Mouse (Mus musculus) spleen, postnatal 36 days (tissue): ENCODE data around the gene Mt3.
"Not testable (repeated sequence)": the region's sequence is repeated elsewhere in the genome, so short reads cannot be mapped to it uniquely, and the experiment has no call there.

ENCODE experiments used
- DNase-seq, 2 experiments: peaks; one replicate each; pipeline ENCODE4 v3.0.0; 2022; ENCODE audit warnings: low spot score in 2 of 2, mixed read lengths in 1 of 2

The Mt3 gene

DNA sequence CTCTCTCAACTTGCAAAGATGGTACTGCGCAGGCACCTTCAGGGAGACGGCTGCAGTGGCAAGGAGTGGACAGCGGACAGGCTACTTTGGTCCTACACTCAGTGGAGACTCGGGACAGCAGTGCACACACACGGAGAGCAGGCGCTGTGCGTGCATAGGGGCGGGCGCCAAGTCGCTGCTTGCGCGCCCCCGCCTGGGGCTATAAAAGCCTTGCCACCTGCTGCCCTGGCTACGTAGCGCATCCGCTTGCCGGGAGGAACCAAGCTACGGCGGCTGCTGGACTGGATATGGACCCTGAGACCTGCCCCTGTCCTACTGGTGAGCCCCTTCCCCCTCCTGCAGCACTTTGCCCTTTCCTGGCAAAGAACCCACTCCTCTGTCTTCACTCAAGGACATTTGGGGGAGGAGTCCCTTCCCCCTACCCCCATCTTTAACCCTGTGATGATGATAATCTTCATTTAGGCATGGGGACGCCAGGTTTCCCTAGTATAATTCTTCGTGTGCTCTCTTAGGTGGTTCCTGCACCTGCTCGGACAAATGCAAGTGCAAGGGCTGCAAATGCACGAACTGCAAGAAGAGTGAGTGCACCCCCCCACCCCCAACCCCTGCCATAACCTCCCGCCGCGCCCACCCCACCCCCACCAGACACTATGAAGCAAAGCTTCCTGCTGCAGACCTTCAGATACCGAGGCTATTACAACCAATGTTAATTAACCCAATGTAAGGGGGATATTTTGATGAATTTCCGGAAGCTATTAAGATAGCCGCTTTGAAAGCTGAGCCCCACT, at the start of gene Mt3:
TSS of gene Mt3 (plus strand) at position 95 of the 788 bp plus-strand sequence.
- no peak for DNase-seq

DNA sequence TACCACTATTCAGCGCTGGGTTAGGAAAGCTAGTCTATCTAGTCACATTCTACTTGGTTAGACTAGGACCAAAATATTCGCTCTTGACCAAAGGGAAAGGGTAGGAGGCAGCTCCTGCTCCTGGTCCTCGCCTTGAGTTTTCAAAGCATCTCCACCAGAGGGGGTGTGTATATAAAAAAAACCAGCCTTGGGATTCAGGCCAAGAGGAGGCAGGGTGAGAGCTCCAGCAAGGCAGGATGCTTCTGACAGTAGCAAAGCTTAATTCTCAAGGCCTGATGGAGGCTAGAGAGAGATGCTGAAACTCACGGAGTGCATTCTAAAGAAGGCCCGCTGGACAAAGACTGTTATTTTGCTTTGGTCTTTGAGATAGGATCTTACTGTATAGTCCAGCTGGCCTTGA, 48.3 kb upstream of the Mt3 start:
- DNase-seq, result no peak

DNA sequence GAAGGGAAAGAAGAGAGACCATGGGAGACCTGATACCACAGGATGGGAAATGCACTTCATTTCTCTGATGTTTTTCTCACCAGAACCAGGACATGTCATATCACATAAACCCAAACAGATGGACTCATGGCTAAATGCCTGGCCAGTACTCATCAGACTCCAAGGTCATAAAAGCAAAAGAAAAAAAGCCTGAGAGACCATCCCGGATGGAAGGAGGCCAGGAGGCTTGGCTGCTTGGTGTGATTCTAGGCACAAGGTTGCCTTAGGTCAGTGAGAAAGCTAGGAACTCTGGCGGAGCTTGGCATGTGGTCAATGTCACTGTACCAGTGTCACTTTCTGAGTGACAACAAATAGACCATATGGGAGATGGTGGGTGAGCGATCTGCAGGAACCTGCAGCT, 44.5 kb upstream of the Mt3 start:
- DNase-seq, result no peak

DNA sequence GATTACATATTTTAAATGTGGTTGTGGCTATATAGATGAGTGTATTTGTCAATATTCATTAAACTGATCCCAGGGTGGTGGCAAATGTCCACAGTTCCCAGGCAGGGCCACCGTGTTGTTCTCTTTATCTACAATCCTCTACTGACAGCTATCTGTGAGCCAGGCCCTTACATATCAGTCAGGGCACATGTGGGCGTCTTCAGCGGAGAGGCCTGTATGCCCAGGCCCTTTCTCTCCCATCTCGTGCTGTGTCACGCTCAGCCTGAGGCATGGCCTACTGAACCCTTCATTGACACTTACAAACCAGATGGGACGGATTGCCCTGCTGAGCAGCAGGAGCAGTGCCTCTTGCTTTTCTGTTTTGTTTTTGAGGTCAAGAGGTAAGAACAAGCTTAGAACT, 43.0 kb upstream of the Mt3 start:
- DNase-seq, result peak; percentile 10 to 31

DNA sequence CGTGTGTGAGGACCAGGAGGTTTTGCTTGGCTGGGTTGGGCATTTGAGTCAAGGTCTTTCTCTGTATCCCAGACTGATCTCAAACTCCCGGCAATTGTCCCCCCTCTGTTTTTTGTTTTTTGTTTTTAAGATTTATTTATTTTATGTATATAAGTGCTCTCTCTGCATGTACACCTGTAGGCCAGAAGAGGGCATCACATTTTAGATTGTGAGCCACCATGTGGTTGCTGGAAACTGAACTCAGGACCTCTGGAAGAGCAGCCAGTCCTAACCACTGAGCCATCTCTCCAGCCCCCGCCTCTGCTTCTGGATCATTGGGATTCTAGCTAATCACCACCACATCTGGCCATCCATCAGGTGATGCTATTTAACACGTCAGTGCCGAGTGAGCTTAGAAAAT, 42.6 kb upstream of the Mt3 start:
- DNase-seq, result no peak

DNA sequence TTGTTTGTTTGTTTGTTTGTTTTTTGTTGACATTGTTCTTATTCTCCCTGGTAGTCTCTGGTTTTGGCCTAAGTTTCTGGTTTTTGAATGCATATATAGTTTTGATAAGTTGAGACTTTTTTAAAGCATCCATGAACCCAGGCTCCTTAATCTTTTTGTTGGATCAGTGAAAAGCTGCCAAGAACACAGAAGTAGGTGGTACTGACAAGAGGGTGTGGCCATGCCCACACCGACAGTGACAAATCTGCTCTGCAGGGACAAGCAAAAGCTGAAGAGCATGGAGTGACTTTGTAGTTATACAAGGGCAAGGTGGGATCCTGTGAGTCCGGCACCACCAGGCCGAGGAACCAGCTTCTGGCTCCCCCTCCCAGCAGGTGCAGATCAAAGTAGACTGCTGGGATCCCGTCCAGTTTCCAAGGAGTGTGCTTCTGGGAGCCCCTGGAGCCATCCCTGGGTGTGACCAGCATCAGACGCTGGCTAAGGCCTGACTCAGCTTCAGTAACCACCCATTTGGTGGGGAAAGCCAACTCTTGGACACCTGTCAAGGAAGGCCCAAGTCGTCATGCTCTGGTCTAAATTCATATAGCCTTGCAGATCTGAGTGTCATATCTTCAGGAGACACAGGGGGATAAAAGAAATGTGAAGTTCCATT, 41.8 kb upstream of the Mt3 start:
- peak in 1 of 2 experiments; percentile 10 for DNase-seq

DNA sequence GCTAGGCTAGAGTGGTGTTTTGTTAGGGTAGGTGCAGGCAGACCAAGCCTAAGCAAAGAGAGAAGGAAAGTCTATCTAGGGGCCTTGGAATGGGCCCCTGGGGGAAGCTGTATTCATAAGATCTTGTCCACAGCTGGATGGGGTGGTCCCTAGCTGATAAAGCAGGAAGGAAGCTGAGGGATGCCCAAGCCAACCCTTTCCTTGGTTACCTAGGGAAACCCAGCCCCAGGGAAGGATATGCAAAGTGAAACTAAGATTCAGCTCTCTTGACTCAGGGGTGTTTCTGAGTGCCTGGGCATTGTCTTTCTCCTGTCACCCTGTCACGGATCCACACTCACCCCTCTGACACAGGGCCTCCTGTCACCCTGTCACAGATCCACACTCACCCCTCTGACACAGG, 39.0 kb upstream of the Mt3 start:
- no peak for DNase-seq

DNA sequence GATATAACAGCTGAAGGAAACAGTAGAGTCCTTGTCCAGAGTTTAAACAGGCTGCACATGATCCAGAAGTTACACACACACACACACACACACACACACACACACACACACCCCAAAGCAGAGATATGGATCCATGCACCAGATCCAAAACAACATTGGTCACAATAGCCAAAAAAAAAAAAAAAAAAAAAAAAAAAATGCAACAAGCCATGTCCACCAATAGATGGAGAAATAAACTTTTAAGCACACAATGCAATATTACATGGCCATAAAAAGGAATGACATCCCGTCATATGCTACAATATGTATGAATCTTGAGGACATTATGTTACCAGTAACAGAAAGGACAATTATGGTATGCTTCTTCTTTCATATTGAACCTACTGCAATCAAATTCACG, 38.4 kb upstream of the Mt3 start:
- no peak for DNase-seq

DNA sequence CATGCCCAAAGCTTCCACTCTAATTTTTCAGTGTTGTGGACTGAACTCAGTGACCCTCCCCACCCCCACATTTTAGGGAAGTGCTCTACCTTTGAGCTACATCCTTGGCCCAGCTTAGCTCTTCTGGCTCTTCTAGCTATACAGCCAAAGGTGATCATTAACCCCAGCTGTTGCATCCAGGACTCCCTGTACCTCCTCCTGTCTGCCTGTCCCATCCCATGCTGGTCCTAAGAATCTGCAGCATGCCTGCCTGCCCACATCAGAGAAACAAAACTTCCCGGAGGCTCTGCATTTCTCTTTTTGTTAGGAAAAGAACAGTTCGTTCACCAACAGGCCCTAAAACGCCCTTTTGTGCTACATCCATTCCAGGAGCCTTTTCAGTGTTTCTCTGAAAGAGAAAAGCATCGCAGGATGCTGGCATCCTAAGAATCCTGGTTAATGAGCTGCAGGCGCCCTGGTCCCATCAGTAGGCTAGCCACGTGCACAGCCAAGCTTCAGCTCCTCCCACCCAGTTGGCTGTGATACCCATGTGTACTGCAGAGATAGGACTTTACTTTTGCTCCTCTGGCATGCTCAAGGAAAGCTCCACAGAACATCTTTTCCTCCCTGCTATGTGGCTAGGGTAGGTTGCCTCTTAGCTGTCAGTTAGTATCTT, 33.5 kb upstream of the Mt3 start:
- DNase-seq, result peak; percentile 8 to 12

DNA sequence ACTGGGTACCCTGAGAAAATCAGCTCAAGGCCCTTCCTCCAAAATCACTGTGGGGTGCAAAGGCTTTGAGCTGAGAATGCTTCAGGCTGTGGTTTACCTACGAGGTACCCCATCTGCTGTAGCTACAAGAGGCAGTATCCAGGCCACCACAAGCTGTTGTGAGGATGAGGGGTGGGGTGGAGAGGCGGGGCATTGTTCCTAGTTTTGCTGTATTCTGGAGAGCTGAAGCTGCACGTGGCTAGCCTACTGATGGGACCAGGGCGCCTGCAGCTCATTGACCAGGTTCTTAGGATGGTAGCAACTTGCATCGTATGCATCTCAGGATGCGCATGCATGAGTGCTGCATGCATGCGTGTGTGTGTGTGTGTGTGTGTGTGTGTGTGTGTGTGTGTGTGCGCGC, 30.8 kb upstream of the Mt3 start:
- no peak for DNase-seq

DNA sequence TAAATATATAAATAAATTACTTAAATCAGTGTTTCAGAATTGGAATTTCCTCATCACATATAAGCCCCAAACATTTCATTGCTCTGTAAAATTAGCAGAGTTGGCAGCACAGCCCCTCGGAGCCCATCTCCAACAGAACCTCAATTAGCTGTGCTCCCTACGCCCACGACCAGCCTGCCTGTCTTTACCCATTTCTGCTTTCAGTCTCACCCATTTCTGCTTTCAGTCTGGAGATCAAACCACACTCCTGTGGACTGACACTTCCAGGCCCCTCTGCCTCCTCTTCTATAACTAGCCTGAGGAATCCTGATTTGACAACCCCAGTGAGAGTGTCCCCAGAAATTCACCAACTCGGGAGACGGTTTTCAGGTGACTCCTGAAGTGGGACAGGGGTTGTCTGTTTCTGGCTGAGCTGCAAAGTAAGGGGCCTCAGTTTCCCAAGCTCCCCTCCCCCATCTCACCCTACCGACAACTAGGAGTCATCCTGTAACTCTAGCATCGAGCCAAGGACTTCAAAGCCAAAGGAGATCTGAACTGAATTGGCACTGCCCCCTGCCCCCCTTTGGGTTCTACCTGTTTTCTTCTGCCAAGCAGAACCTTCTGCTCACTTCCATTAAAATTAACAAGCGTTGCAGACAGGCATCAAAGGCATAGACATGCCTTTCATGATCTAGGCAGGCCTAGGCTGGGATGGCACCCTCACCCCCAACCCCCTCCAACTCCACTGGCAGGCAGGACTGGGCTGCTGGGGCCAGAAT, 29.5 kb upstream of the Mt3 start:
- DNase-seq, result no peak

DNA sequence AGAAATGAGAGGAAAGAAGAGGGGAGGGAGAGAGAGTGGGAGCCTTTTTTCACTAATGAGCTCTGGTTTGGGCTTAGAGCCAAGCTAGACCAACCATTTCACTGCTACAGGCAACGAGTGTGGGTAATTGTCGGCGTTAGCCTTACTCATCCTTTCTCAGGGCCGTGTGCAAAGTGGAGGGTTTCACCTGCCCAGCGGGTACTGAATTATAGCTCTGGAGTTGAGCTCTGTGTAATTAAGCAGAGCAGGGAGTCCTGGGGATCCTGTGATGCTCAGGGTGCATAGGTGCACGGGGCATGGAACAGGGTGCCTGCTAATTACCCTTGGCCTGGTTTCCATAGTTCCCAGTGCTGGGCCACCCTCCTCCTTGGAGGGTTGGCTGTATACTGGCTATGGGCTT, 24.7 kb upstream of the Mt3 start:
- no peak for DNase-seq

DNA sequence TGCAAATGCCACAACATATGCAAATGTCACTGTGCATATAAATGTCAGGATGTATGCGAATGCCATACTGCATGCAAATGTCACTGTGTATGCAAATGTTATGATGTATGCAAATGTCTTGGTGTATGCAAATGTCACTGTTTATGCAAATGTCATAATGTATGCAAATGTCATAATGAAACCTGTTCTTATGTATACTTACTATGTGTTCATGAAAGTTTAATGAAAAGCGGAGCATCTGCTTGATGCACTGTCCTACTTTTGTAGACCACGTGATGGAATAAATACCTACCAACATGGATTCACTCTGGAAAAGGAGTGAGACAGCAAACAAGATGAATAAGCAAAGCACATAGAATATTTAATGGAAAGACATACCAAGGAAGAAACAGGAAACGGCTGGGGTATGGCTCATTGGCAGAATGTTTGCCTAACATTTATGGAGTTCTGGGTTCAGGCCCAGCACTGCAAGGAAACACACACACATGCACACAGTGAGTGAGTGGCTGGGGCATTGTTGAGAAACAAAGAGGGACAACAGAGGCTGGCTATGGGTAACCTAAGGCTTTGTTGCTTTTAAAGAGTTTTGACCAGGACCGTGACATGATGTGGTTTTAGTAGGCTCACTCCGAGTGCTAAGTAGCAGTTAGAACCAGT, 23.1 kb upstream of the Mt3 start:
- DNase-seq, result no peak

DNA sequence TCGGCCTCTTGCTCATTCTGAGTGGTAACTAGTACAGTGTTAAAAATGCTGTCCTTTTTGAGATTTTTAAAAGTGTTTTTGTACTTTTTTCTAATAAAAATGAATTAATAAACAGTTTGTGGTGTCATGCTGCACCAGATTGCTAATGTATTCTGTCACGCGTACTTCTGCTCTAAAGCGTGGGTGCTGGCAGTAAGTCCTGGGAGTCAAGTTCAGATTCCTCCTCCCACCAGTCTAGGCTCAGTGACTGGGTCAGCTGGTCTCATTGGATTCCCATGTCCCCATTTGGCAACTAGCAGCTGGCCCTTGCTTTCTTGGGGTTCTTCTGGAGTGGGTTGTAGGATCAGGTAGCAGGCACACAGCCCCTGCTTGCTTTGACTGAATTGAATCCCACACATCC, 22.3 kb upstream of the Mt3 start:
- no peak for DNase-seq

DNA sequence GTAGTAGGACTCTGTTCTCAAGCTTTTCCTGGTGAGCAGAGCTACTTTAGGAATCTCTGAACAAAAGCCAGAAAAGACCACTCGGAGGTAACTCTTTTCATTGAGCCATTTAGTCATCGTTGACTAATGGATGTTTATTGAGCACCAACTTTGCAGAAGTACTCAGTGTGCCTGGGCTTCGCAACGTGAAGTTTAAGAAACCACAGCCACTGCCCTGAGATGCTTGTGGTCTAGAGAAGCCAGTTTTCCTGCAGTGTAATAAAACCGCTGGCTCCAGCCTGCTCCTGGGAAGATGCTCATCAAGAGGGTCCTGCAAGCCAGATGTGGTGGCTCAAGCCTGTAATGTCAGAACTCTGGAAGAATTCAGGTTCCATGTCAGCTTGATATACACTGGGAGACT, 20.3 kb upstream of the Mt3 start:
- no peak for DNase-seq

DNA sequence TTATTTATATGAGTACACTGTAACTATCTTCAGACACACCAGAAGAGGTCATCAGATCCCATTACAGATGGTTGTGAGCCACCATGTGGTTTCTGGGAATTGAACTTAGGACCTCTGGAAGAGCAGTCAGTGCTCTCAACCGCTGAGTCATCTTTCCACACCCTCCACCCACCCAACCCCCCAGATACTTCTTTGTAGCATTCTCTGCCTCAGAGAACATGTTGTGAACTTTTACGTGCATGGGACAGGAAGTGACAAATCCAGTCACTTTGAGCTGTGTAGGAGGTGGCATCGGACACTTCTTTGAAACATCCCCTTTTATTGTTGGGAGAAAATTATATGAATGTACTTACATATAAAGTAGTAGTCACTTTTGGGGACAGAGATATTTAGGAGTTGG, 17.8 kb upstream of the Mt3 start:
- not testable (repeated sequence) for DNase-seq

DNA sequence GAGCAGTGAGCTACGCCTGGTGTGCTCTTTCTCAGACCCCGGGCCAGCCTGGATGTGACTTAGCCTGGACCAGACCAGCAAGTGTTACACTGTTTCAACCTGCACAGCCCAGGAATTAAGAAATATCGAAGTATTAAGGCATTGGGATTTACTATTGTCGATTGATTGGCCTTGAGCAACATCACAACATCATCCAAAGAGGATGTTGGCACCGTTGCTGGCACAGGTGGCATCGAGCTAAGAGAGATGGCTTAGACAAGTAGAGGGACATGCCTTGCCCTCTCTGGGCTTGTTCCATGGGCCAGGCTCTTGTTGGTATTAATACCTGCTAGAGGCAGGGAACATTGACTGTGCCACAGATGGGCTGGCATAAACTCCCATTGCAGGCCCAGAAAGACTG, 16.9 kb upstream of the Mt3 start:
- DNase-seq, result no peak

DNA sequence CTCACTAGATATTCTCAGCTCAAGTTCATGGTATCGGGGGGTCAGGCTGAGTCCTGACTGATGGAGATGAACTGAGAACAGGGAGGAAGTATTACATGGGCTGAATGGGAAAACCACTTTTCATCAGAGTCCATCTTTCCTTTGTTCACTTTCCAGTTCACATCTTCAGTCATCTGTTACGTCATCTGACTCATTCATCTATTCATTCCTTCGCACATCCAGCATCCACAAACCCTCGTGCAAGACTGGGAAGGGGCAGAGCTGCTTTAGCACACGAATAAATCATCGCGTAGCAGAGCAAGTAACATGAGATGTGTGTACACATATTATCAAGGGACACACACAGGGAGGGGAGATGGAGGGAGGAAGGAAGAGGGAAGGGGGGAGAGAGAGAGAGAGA, 16.2 kb upstream of the Mt3 start:
- no peak for DNase-seq

DNA sequence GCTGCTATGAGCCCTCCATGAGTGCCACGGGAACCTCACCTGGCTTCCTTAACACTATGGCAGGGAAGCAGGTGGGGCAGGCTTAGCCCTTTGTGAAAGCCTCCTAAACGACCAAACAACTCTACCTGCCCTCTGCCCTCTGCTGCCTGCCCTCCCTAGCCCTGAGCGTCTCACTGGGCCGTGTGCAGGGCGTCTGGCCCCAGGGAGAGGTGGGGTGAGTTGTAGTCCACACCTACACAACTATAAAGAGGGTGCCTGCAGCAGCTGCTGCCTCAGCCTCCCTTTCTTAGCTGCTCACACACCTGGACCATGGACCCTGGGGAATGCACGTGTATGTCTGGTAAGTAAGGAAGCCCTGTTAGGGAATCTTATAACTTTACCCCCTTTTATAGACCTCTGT, 15.5 kb upstream of the Mt3 start, which contains the start of gene Mt4:
TSS of gene Mt4 (plus strand) at position 265 of the 400 bp plus-strand sequence.
- no peak for DNase-seq

DNA sequence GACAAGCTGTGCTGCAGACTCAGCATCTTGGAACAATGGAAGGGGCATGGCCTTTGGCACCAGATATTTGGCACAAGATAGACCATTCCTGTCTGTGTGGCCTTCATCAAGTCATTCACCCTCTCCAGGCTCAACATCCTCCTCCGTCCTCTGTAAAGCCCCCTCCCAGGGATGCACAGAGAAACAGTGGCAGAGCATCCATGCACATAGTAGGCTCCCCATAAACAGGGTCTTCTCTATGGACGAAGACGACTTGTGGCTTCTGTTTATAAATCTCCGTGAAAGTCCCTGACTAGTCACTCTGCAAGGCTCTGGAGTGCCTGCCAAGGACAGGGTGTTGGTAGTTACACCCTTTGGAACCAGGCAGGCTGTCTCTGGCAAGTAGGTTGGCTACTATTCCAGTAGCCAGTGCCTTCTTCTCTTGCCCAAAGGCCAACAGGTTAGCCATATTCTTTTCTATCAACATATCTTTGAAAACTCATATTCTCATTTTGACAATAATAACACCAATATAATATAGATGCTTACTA, 12.1 kb upstream of the Mt3 start:
- no peak for DNase-seq

DNA sequence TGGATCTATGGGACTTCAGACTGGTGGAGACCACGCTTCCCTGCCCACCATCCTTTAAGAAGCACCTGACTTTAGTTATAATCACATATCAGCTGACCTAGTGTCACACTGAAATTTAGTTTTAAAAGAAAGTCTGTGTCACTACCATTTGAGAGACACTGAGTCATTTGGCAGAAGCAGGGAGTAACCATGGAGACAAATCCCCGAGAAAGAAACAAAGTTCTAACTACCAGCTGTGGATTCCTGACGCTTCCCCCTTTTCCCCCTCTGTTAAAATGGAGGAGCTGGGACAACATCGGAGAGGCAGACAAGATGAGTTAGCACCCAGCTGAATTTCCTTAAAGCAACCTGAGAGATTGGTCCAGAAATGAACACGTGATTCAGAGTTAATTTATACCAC, 4.2 kb upstream of the Mt3 start:
- no peak for DNase-seq
